Mouse (Mus musculus) G1E (cell line): ENCODE data around the gene Nlrc5.

ENCODE experiments used
- CTCF ChIP-seq: IDR thresholded peaks from 2 replicates; pipeline ENCODE4 v1.5.1; 2012; ENCODE audit warnings: low read depth, low read length, inconsistent platforms, mixed read lengths
- GATA1 ChIP-seq: IDR thresholded peaks from 2 replicates; pipeline ENCODE4 v1.6.1; 2012; ENCODE audit warnings: borderline replicate concordance, low read length, inconsistent platforms, mixed read lengths
- POLR2AphosphoS5 ChIP-seq: IDR thresholded peaks from 2 replicates; pipeline ENCODE4 v1.6.1; 2012; ENCODE audit warnings: low read depth, low read length, inconsistent platforms; ENCODE audit not compliant: insufficient replicate concordance
- TAL1 ChIP-seq: conservative IDR thresholded peaks from 2 replicates; pipeline ENCODE4 v1.6.1; 2012; ENCODE audit warnings: low read depth, low read length, inconsistent platforms, mixed read lengths

GRCm38 (mm10) chr8:94532525-94532872 lies 98.3 kb downstream of the Nlrc5 start:
- no peak for TF ChIP-seq CTCF
- no peak for TF ChIP-seq GATA1
- no peak for TF ChIP-seq TAL1
- TF ChIP-seq POLR2AphosphoS5 = no peak
